Mouse (Mus musculus): Measurements from ENCODE around the gene Spindoc. TPM values are rescaled to one million over a fixed set of nuclear protein-coding genes. Genes with fewer than 3 reads are reported as not detected.

The Spindoc gene
- total RNA-seq, 1 experiment from 2014 or later = 5.4 TPM

DNA sequence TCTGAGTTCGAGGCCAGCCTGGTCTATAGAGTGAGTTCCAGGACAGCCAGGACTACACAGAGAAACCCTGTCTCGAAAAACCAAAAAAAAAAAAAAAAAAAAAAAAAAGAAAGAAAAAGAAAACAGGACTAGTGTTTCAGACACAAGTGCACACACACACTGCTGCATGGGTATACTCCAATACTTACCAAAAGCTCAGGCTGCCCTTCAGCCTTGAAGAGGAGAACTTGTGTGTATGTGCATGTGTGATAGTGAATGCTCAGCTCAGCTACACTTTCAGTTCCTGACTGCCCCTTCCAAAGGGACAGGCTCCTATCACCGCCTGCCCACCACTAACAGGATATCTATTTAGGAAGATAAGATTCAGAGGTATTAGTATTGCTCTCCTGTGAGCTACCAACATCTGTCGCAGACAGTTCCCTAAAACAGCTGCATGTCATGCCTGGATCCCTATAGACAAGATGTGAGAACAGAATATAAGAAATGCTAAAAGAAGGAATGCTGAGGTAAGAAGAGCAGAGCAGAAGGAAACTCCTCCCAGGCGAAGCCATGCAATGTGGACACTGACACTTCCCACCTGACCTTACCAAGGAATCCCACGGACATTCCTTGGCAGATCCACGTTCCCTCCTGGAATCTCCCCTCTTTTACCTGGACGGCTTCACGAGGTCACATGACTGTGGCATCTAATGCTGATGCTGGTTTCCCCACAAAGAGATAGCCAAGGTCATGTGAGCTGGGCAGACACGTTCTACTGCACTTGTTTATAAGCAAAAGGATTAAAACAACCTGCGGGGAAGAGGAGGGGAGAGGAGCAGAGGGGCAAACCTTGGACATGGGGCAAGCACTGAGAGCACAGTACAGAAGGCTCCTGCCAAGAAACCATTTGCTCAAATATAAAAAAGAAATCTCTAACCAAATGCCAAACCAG, 77.1 kb downstream of the Spindoc start:
- no peak for ATAC-seq (replicated peaks; ENCODE audit: insufficient number of reproducible peaks, low FRiP score, low TSS enrichment, poor library complexity, severe bottlenecking)

DNA sequence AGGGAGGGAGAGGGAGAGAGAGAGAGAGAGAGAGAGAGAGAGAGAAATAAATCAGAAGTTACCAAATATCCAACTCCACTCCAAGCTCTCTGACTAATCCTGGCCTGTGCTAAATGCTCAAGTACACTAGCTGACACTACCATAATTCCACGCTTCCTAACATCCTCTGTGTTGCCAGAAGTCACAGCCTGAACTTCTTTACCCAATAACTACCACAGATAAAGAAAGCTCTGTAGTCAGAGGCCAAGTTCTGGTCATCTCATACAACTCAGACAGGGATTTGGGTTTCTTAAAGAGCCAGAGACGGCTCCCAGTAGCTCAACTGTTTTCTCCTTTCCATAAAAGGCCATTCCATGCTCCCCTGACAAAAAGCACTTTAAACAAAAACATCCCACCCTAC, 78.0 kb downstream of the Spindoc start:
- no peak for ATAC-seq (replicated peaks; ENCODE audit: insufficient number of reproducible peaks, low FRiP score, low TSS enrichment, poor library complexity, severe bottlenecking)

Other genes starting within 250 kb of the Spindoc start
- gene Otub1, start 176.7 kb downstream of the Spindoc start, total RNA-seq (2017) = 71.4 to 75.8 TPM (median 73.8 TPM) in 3 replicates
- 236 to 274 TPM (median 246 TPM) in 3 replicates for gene Cox8a, start 165.4 kb downstream of the Spindoc start, total RNA-seq (2017)
- 14.9 to 17.6 TPM (median 17.5 TPM) in 3 replicates for gene Naa40, start 141.8 kb downstream of the Spindoc start, total RNA-seq (2017)
- gene Rcor2, start 115.7 kb downstream of the Spindoc start, total RNA-seq (2017) = not detected in 3 replicates
- gene Mark2, start 41.1 kb downstream of the Spindoc start, total RNA-seq (2017) = 24.9 to 78.8 TPM (median 41.5 TPM) in 3 replicates
- 0.38 to 1.4 TPM (median 0.49 TPM) in 3 replicates for gene 2700081O15Rik, start 34.6 kb upstream of the Spindoc start, total RNA-seq (2017)
- gene Rtn3, start 100.3 kb upstream of the Spindoc start, total RNA-seq (2017) = 39.5 to 72.4 TPM (median 47.7 TPM) in 3 replicates
- 38.2 to 51.2 TPM (median 49.7 TPM) in 3 replicates for gene Atl3, start 111.0 kb upstream of the Spindoc start, total RNA-seq (2017)
- 42.1 to 80.1 TPM (median 51.4 TPM) in 3 replicates for gene Pla2g16, start 174.5 kb upstream of the Spindoc start, total RNA-seq (2017)
- gene Lgals12, start 224.2 kb upstream of the Spindoc start, total RNA-seq (2017) = not detected in 3 replicates
- 0.96 to 1.3 TPM in 2 of 3 replicates, not detected in the other for gene Hrasls5, start 229.5 kb upstream of the Spindoc start, total RNA-seq (2017)

Measured in monocyte, adult 5-6 weeks (primary cell).